Mouse (Mus musculus): Measurements from ENCODE around the gene Six3.

Six3 gene

GRCm38 (mm10) chr17:85613266-85613860 is at the start of gene Six3:
Gene Six3 (plus strand): TSS chr17:85613608.
- DNase-seq (ENCODE audit: low read depth, low spot score) = no peak

GRCm38 (mm10) chr17:85564107-85564506 is 49.3 kb upstream of the Six3 start:
- DNase-seq (ENCODE audit: low read depth, low spot score) = no peak

- no peak for DNase-seq (ENCODE audit: low read depth, low spot score)
Observed at GRCm38 (mm10) chr17:85574023-85574422, 39.4 kb upstream of the Six3 start.

GRCm38 (mm10) chr17:85578290-85578689 is 35.1 kb upstream of the Six3 start:
- no peak for DNase-seq (ENCODE audit: low read depth, low spot score)

GRCm38 (mm10) chr17:85579350-85579749 is 34.1 kb upstream of the Six3 start:
- no peak for DNase-seq (ENCODE audit: low read depth, low spot score)

GRCm38 (mm10) chr17:85580221-85580620 is 33.2 kb upstream of the Six3 start:
- DNase-seq (ENCODE audit: low read depth, low spot score) = no peak

- no peak for DNase-seq (ENCODE audit: low read depth, low spot score)
Observed at GRCm38 (mm10) chr17:85584170-85584569, 29.2 kb upstream of the Six3 start.

GRCm38 (mm10) chr17:85584573-85584972 is 28.8 kb upstream of the Six3 start:
- DNase-seq (ENCODE audit: low read depth, low spot score) = no peak

- no peak for DNase-seq (ENCODE audit: low read depth, low spot score)
Observed at GRCm38 (mm10) chr17:85585779-85586178, 27.6 kb upstream of the Six3 start.

- DNase-seq (ENCODE audit: low read depth, low spot score) = no peak
Observed at GRCm38 (mm10) chr17:85591976-85592375, 21.4 kb upstream of the Six3 start.

- no peak for DNase-seq (ENCODE audit: low read depth, low spot score)
Observed at GRCm38 (mm10) chr17:85595853-85596252, 17.6 kb upstream of the Six3 start.

GRCm38 (mm10) chr17:85596341-85596890 is 17.0 kb upstream of the Six3 start:
- no peak for DNase-seq (ENCODE audit: low read depth, low spot score)

GRCm38 (mm10) chr17:85599520-85599919 is 13.9 kb upstream of the Six3 start:
- DNase-seq (ENCODE audit: low read depth, low spot score) = no peak

- no peak for DNase-seq (ENCODE audit: low read depth, low spot score)
Observed at GRCm38 (mm10) chr17:85606463-85606862, 6.9 kb upstream of the Six3 start.

- no peak for DNase-seq (ENCODE audit: low read depth, low spot score)
Observed at GRCm38 (mm10) chr17:85607556-85608365, 5.6 kb upstream of the Six3 start.

GRCm38 (mm10) chr17:85608366-85609093 is 4.9 kb upstream of the Six3 start:
- DNase-seq (ENCODE audit: low read depth, low spot score) = no peak

- no peak for DNase-seq (ENCODE audit: low read depth, low spot score)
Observed at GRCm38 (mm10) chr17:85609094-85609425, 4.3 kb upstream of the Six3 start.

GRCm38 (mm10) chr17:85609621-85610392 is 3.6 kb upstream of the Six3 start:
- no peak for DNase-seq (ENCODE audit: low read depth, low spot score)

- DNase-seq (ENCODE audit: low read depth, low spot score) = no peak
Observed at GRCm38 (mm10) chr17:85610393-85611115, 2.9 kb upstream of the Six3 start.

GRCm38 (mm10) chr17:85611521-85612515 is 1.6 kb upstream of the Six3 start:
- no peak for DNase-seq (ENCODE audit: low read depth, low spot score)
